Mouse (Mus musculus): ENCODE results near the gene Trim14. TPM values are rescaled to one million over a fixed set of nuclear protein-coding genes. Genes with fewer than 3 reads are reported as not detected.

The Trim14 gene
- polyA plus RNA-seq, 1 experiment from 2014 or later, result 1.0 TPM

DNA sequence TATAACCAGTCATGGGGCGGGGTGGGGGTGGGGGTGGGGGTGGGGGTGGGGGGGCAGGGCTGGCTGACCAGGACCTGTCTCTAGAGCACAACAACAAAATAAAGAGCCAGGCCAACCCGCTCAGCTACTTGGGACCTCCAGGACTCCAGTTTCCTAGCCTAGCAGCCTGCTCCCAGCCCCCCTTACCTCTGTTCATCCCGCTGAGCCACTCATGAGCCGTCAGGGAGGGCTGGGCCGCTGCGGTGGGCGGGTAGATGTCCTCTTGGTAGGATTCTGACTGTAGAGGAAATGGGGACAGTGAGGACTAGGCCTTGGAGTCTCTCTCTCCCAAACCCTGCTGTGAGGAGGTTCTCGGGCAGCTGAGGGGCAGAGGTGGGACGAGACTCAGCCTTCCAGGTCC, 5.8 kb upstream of the Trim14 start:
- Histone ChIP-seq H3K9me3 (ENCODE audit: control insufficient read depth, low read length) (no peaks in the 10 kb centered on the region), H3K27me3 (ENCODE audit: control insufficient read depth, insufficient read depth, low read length) (peaks cover 6% of the 10 kb centered on the region; the same call in 1 of the 2 replicates), H3K4me3 (ENCODE audit: low read depth, low read length) (no peak overlapping the region), H3K4me1 (replicated peaks; ENCODE audit: control insufficient read depth, insufficient read depth, low read length) (no peaks in the 10 kb centered on the region), H3K4me2 (replicated peaks; ENCODE audit: low read depth, low read length) (no peak overlapping the region), H3K9ac (ENCODE audit: low read depth, low read length) (no peak overlapping the region), H3K27ac (ENCODE audit: low read depth, low read length) (no peak overlapping the region), H3K36me3 (ENCODE audit: control insufficient read depth, insufficient read depth, low read length) (no peaks in the 10 kb centered on the region)
- WGBS, result 25% methylated on average over 9 of the region's 9 CpGs
- no peak for ATAC-seq (ENCODE audit: low FRiP score)
- no peak for DNase-seq (ENCODE audit: low spot score)

GRCm38 (mm10) chr4:46539167-46539566, 3.2 kb upstream of the Trim14 start:
- no peak for DNase-seq (ENCODE audit: low spot score)
- Histone ChIP-seq H3K4me3 (ENCODE audit: low read depth, low read length) (no peak overlapping the region), H3K27me3 (ENCODE audit: control insufficient read depth, insufficient read depth, low read length) (peaks cover 29% of the 10 kb centered on the region), H3K4me2 (replicated peaks; ENCODE audit: low read depth, low read length) (no peak overlapping the region), H3K9me3 (ENCODE audit: control insufficient read depth, low read length) (no peaks in the 10 kb centered on the region), H3K4me1 (replicated peaks; ENCODE audit: control insufficient read depth, insufficient read depth, low read length) (no peaks in the 10 kb centered on the region), H3K9ac (ENCODE audit: low read depth, low read length) (no peak overlapping the region), H3K27ac (ENCODE audit: low read depth, low read length) (no peak overlapping the region), H3K36me3 (ENCODE audit: control insufficient read depth, insufficient read depth, low read length) (no peaks in the 10 kb centered on the region)
- 56% methylated on average over 9 of the region's 9 CpGs for WGBS
- ATAC-seq (ENCODE audit: low FRiP score), result no peak

GRCm38 (mm10) chr4:46535094-46535830, 679 bp downstream of the Trim14 start:
- 7% methylated on average over 16 of the region's 16 CpGs for WGBS
- Histone ChIP-seq H3K4me2 (replicated peaks; ENCODE audit: low read depth, low read length) (peak overlapping the region; percentile 54), H3K27me3 (ENCODE audit: control insufficient read depth, insufficient read depth, low read length) (peaks cover 42% of the 10 kb centered on the region), H3K9me3 (ENCODE audit: control insufficient read depth, low read length) (no peaks in the 10 kb centered on the region), H3K4me3 (ENCODE audit: low read depth, low read length) (peak overlapping the region; percentile 39), H3K36me3 (ENCODE audit: control insufficient read depth, insufficient read depth, low read length) (no peaks in the 10 kb centered on the region), H3K27ac (ENCODE audit: low read depth, low read length) (no peak overlapping the region), H3K9ac (ENCODE audit: low read depth, low read length) (no peak overlapping the region), H3K4me1 (replicated peaks; ENCODE audit: control insufficient read depth, insufficient read depth, low read length) (no peaks in the 10 kb centered on the region)
- DNase-seq (ENCODE audit: low spot score), result peak; percentile 48
- no peak for ATAC-seq (ENCODE audit: low FRiP score)

GRCm38 (mm10) chr4:46533934-46534720, 1.8 kb downstream of the Trim14 start:
- H3K4me1 ChIP-seq (replicated peaks; ENCODE audit: control insufficient read depth, insufficient read depth, low read length), result no peaks in the 10 kb centered on the region
- no peak overlapping the region for H3K4me3 ChIP-seq (ENCODE audit: low read depth, low read length)
- peak; percentile 26 for DNase-seq (ENCODE audit: low spot score)
- no peak overlapping the region for H3K27ac ChIP-seq (ENCODE audit: low read depth, low read length)
- H3K9ac ChIP-seq (ENCODE audit: low read depth, low read length), result no peak overlapping the region
- H3K4me2 ChIP-seq (replicated peaks; ENCODE audit: low read depth, low read length), result peak overlapping the region; percentile 19
- peaks cover 42% of the 10 kb centered on the region for H3K27me3 ChIP-seq (ENCODE audit: control insufficient read depth, insufficient read depth, low read length)
- H3K9me3 ChIP-seq (ENCODE audit: control insufficient read depth, low read length), result no peaks in the 10 kb centered on the region
- WGBS, result 13% methylated on average over 29 of the region's 29 CpGs
- no peak for ATAC-seq (ENCODE audit: low FRiP score)
- no peaks in the 10 kb centered on the region for H3K36me3 ChIP-seq (ENCODE audit: control insufficient read depth, insufficient read depth, low read length)

DNA sequence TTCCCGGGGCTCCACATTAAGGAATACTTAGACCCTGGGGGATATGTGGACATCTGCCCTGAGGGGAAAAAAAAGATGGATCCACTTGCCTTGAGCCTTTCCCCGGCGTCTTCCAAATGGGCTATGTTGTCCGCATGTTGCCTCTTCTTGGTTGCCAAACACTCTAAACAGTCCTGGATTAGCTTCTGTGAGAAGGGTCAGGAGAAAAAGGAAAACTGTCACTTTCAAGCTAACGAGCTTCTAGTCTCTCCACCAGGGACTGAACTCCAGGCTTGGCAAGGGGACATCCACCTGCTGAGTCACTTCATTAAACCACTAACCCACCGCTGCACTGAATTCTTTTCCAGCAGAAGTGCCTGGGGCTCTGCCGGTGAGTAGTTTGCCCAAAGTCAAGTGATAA, 3.0 kb downstream of the Trim14 start:
- 78% methylated on average over 7 of the region's 7 CpGs for WGBS
- DNase-seq (ENCODE audit: low spot score) (no peak), ATAC-seq (ENCODE audit: low FRiP score) (no peak)
- Histone ChIP-seq H3K4me2 (replicated peaks; ENCODE audit: low read depth, low read length) (no peak overlapping the region), H3K4me1 (replicated peaks; ENCODE audit: control insufficient read depth, insufficient read depth, low read length) (no peaks in the 10 kb centered on the region), H3K9ac (ENCODE audit: low read depth, low read length) (no peak overlapping the region), H3K27ac (ENCODE audit: low read depth, low read length) (no peak overlapping the region), H3K9me3 (ENCODE audit: control insufficient read depth, low read length) (no peaks in the 10 kb centered on the region), H3K27me3 (ENCODE audit: control insufficient read depth, insufficient read depth, low read length) (peaks cover 42% of the 10 kb centered on the region), H3K36me3 (ENCODE audit: control insufficient read depth, insufficient read depth, low read length) (no peaks in the 10 kb centered on the region), H3K4me3 (ENCODE audit: low read depth, low read length) (no peak overlapping the region)

- no peak for ATAC-seq (ENCODE audit: low FRiP score)
- H3K27ac ChIP-seq (ENCODE audit: low read depth, low read length), result no peak overlapping the region
- 78% methylated on average over 2 of the region's 2 CpGs for WGBS
- H3K9me3 ChIP-seq (ENCODE audit: control insufficient read depth, low read length), result no peaks in the 10 kb centered on the region
- no peak overlapping the region for H3K4me2 ChIP-seq (replicated peaks; ENCODE audit: low read depth, low read length)
- no peaks in the 10 kb centered on the region for H3K4me1 ChIP-seq (replicated peaks; ENCODE audit: control insufficient read depth, insufficient read depth, low read length)
- H3K9ac ChIP-seq (ENCODE audit: low read depth, low read length), result no peak overlapping the region
- no peaks in the 10 kb centered on the region for H3K36me3 ChIP-seq (ENCODE audit: control insufficient read depth, insufficient read depth, low read length)
- H3K4me3 ChIP-seq (ENCODE audit: low read depth, low read length), result no peak overlapping the region
- no peak for DNase-seq (ENCODE audit: low spot score)
- peaks cover 39% of the 10 kb centered on the region for H3K27me3 ChIP-seq (ENCODE audit: control insufficient read depth, insufficient read depth, low read length)
Measured at GRCm38 (mm10) chr4:46532511-46532910, 3.4 kb downstream of the Trim14 start.

GRCm38 (mm10) chr4:46529722-46530121, 6.2 kb downstream of the Trim14 start:
- H3K36me3 ChIP-seq (ENCODE audit: control insufficient read depth, insufficient read depth, low read length), result no peaks in the 10 kb centered on the region
- DNase-seq (ENCODE audit: low spot score) (no peak), ATAC-seq (ENCODE audit: low FRiP score) (no peak)
- no peaks in the 10 kb centered on the region for H3K4me1 ChIP-seq (replicated peaks; ENCODE audit: control insufficient read depth, insufficient read depth, low read length)
- no peak overlapping the region for H3K27ac ChIP-seq (ENCODE audit: low read depth, low read length)
- 47% methylated on average over 7 of the region's 7 CpGs for WGBS
- H3K4me2 ChIP-seq (replicated peaks; ENCODE audit: low read depth, low read length), result no peak overlapping the region
- H3K4me3 ChIP-seq (ENCODE audit: low read depth, low read length), result no peak overlapping the region
- no peaks in the 10 kb centered on the region for H3K9me3 ChIP-seq (ENCODE audit: control insufficient read depth, low read length)
- H3K27me3 ChIP-seq (ENCODE audit: control insufficient read depth, insufficient read depth, low read length), result peaks cover 19% of the 10 kb centered on the region
- H3K9ac ChIP-seq (ENCODE audit: low read depth, low read length), result no peak overlapping the region

- Histone ChIP-seq H3K9me3 (ENCODE audit: control insufficient read depth, low read length) (no peaks in the 10 kb centered on the region), H3K4me2 (replicated peaks; ENCODE audit: low read depth, low read length) (peak overlapping the region; percentile 30), H3K4me3 (ENCODE audit: low read depth, low read length) (peak overlapping the region; percentile 6; the same call in 1 of the 2 replicates), H3K9ac (ENCODE audit: low read depth, low read length) (no peak overlapping the region), H3K36me3 (ENCODE audit: control insufficient read depth, insufficient read depth, low read length) (no peaks in the 10 kb centered on the region), H3K27me3 (ENCODE audit: control insufficient read depth, insufficient read depth, low read length) (no peaks in the 10 kb centered on the region), H3K4me1 (replicated peaks; ENCODE audit: control insufficient read depth, insufficient read depth, low read length) (no peaks in the 10 kb centered on the region), H3K27ac (ENCODE audit: low read depth, low read length) (no peak overlapping the region)
- peak; percentile 49; the same call in 1 of the 2 replicates for ATAC-seq (ENCODE audit: low FRiP score)
- DNase-seq (ENCODE audit: low spot score), result no peak
- WGBS, result 3% methylated on average over 4 of the region's 7 CpGs
Measured at GRCm38 (mm10) chr4:46527558-46527926, 8.4 kb downstream of the Trim14 start.
